In the genomic region with DNA sequence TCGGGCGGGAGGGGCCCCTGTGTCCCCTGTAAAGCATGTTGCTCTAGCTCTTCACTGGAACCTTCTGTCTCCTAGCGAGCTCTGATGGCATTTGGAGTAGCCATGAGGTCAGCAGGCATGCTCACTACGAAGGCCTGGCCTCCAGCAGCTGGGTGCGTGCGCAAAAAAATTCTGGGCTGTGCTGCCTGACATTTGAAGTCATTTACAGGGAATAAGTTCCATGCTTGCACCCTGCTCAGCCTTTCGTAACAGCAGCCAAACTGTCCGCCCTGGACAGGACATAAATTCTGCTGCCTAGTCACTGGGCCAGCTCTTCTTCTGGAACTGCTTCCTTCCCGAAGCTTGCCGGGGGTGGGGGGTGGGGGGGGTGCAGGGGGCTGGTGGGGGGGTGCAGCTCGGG, we compare ENCODE assay signal across 13 mouse cellular contexts. TPM values are rescaled to one million over a fixed set of nuclear protein-coding genes. Genes with fewer than 3 reads are reported as not detected.
DNase-seq lines count a peak whose midpoint lies in the region; ATAC-seq lines count a peak whose summit lies in the region.
"Had no signal": no experiment of that assay in that cellular context is flagged by ENCODE, and none has a peak within 500 bp of the region (broad histone marks: within the 10 kb centered on the region; RNA-seq: fewer than 3 reads in every experiment).

No protein-coding gene starts in this region.

- H3K9me3 ChIP-seq in hindbrain, embryonic 12.5 days (replicated peaks), result no peaks in the 10 kb centered on the region
- no peaks in the 10 kb centered on the region for H3K9me3 ChIP-seq in hindbrain, embryonic 13.5 days
- no peaks in the 10 kb centered on the region for H3K9me3 ChIP-seq in forebrain, embryonic 11.5 days (ENCODE audit: control insufficient read depth, low read length)
- H3K9me3 ChIP-seq: forebrain, embryonic 12.5 days; midbrain, embryonic 15.5 days; stomach, embryonic 15.5 days had no signal

- H3K9ac ChIP-seq in hindbrain, embryonic 12.5 days, result no peak overlapping the region
- no peak overlapping the region for H3K9ac ChIP-seq in hindbrain, embryonic 13.5 days
- no peak overlapping the region for H3K9ac ChIP-seq in forebrain, embryonic 11.5 days (ENCODE audit: low read length)
- H3K9ac ChIP-seq: forebrain, embryonic 12.5 days; midbrain, embryonic 15.5 days; stomach, embryonic 15.5 days had no signal

- no peaks in the 10 kb centered on the region for H3K27me3 ChIP-seq in hindbrain, embryonic 12.5 days
- no peaks in the 10 kb centered on the region for H3K27me3 ChIP-seq in hindbrain, embryonic 13.5 days
- H3K27me3 ChIP-seq in forebrain, embryonic 11.5 days (ENCODE audit: control insufficient read depth, insufficient read depth, low read length), result no peaks in the 10 kb centered on the region
- H3K27me3 ChIP-seq: forebrain, embryonic 12.5 days; midbrain, embryonic 15.5 days; stomach, embryonic 15.5 days had no signal

- H3K4me3 ChIP-seq in hindbrain, embryonic 12.5 days, result no peak overlapping the region
- no peak overlapping the region for H3K4me3 ChIP-seq in hindbrain, embryonic 13.5 days
- H3K4me3 ChIP-seq in forebrain, embryonic 11.5 days (ENCODE audit: low read depth, low read length), result no peak overlapping the region
- H3K4me3 ChIP-seq: forebrain, embryonic 12.5 days; midbrain, embryonic 15.5 days; stomach, embryonic 15.5 days had no signal

- no peaks in the 10 kb centered on the region for H3K36me3 ChIP-seq in hindbrain, embryonic 12.5 days
- no peaks in the 10 kb centered on the region for H3K36me3 ChIP-seq in hindbrain, embryonic 13.5 days
- no peaks in the 10 kb centered on the region for H3K36me3 ChIP-seq in forebrain, embryonic 11.5 days (ENCODE audit: control insufficient read depth, insufficient read depth, low read length)
- H3K36me3 ChIP-seq: forebrain, embryonic 12.5 days; midbrain, embryonic 15.5 days; stomach, embryonic 15.5 days had no signal

- peak; percentile 80 for DNase-seq in adrenal gland, postnatal 14 days
- DNase-seq in kidney, adult 8-10 months, result peak; percentile 26 to 35
- peak; percentile 47 for DNase-seq in lung, postnatal 14 days
- no peak for DNase-seq in right cerebral cortex, postnatal 14 days
- DNase-seq in retina, embryonic 14.5 days (ENCODE audit: low spot score), result no peak
- no peak for DNase-seq in forebrain, embryonic 11.5 days (ENCODE audit: low spot score)
- DNase-seq: cerebellum, adult 9-10 months had no signal

- H3K4me2 ChIP-seq in hindbrain, embryonic 12.5 days (replicated peaks), result no peak overlapping the region
- H3K4me2 ChIP-seq in hindbrain, embryonic 13.5 days, result no peak overlapping the region
- H3K4me2 ChIP-seq in forebrain, embryonic 11.5 days (ENCODE audit: low read depth, low read length, severe bottlenecking), result no peak overlapping the region
- H3K4me2 ChIP-seq: forebrain, embryonic 12.5 days; liver, embryonic 11.5 days; midbrain, embryonic 15.5 days; stomach, embryonic 15.5 days had no signal

- H3K4me1 ChIP-seq in hindbrain, embryonic 12.5 days, result no peaks in the 10 kb centered on the region
- no peaks in the 10 kb centered on the region for H3K4me1 ChIP-seq in hindbrain, embryonic 13.5 days (replicated peaks)
- no peaks in the 10 kb centered on the region for H3K4me1 ChIP-seq in forebrain, embryonic 11.5 days (replicated peaks; ENCODE audit: control insufficient read depth, insufficient read depth, low read length)
- H3K4me1 ChIP-seq: forebrain, embryonic 12.5 days; midbrain, embryonic 15.5 days; stomach, embryonic 15.5 days had no signal

- ATAC-seq in hindbrain, embryonic 12.5 days (ENCODE audit: low FRiP score), result no peak
- no peak for ATAC-seq in hindbrain, embryonic 13.5 days (ENCODE audit: low FRiP score)
- no peak for ATAC-seq in forebrain, embryonic 11.5 days (replicated peaks; ENCODE audit: low FRiP score)
- ATAC-seq: midbrain, embryonic 15.5 days had no signal

- 0 out of 2 replicates have a peak overlapping the region, but pooled peaks have one; percentile 18 for H3K27ac ChIP-seq in hindbrain, embryonic 12.5 days
- no peak overlapping the region for H3K27ac ChIP-seq in hindbrain, embryonic 13.5 days
- H3K27ac ChIP-seq in forebrain, embryonic 11.5 days (ENCODE audit: low read depth, low read length), result no peak overlapping the region
- H3K27ac ChIP-seq: forebrain, embryonic 12.5 days; midbrain, embryonic 15.5 days; stomach, embryonic 15.5 days had no signal

- WGBS in hindbrain, embryonic 12.5 days, result 73% methylated on average over 11 of the region's 11 CpGs
- WGBS in hindbrain, embryonic 13.5 days, result 70% methylated on average over 11 of the region's 11 CpGs
- 69% methylated on average over 11 of the region's 11 CpGs for WGBS in forebrain, embryonic 11.5 days

RNA-seq across cellular contexts. Expression of gene Cdca8, which starts 20.0 kb away (rescaled TPM):
- 130 and 135 TPM in 2 replicates for polyA plus RNA-seq in hindbrain, embryonic 12.5 days (2016; fragmentation: Nextera tagmentation; extraction: Ambion mirVana)
- polyA plus RNA-seq in hindbrain, embryonic 13.5 days (2015; fragmentation: Nextera tagmentation; extraction: Ambion mirVana), result 37.2 and 44.6 TPM in 2 replicates
- total RNA-seq in adrenal gland, postnatal 14 days (2021), result 14.9 and 15.3 TPM in 2 replicates
- 284 and 293 TPM in 2 replicates for polyA plus RNA-seq in forebrain, embryonic 11.5 days (2014; fragmentation: Nextera tagmentation; extraction: Ambion mirVana)

RNA-seq across cellular contexts. Expression of gene 9930104L06Rik, which starts 22.2 kb away (rescaled TPM):
- polyA plus RNA-seq in hindbrain, embryonic 12.5 days (2016; fragmentation: Nextera tagmentation; extraction: Ambion mirVana), result 16.7 and 18.1 TPM in 2 replicates
- polyA plus RNA-seq in hindbrain, embryonic 13.5 days (2015; fragmentation: Nextera tagmentation; extraction: Ambion mirVana), result 13.1 and 15.9 TPM in 2 replicates
- 12.9 and 13.4 TPM in 2 replicates for total RNA-seq in adrenal gland, postnatal 14 days (2021)
- 5.9 and 6.1 TPM in 2 replicates for polyA plus RNA-seq in forebrain, embryonic 11.5 days (2014; fragmentation: Nextera tagmentation; extraction: Ambion mirVana)

RNA-seq across cellular contexts. Expression of gene Rspo1, which starts 27.2 kb away (rescaled TPM):
- 7.0 and 9.1 TPM in 2 replicates for polyA plus RNA-seq in hindbrain, embryonic 12.5 days (2016; fragmentation: Nextera tagmentation; extraction: Ambion mirVana)
- 2.5 and 4.1 TPM in 2 replicates for polyA plus RNA-seq in hindbrain, embryonic 13.5 days (2015; fragmentation: Nextera tagmentation; extraction: Ambion mirVana)
- 4.2 and 5.3 TPM in 2 replicates for total RNA-seq in adrenal gland, postnatal 14 days (2021)
- polyA plus RNA-seq in forebrain, embryonic 11.5 days (2014; fragmentation: Nextera tagmentation; extraction: Ambion mirVana), result 56.2 and 64.8 TPM in 2 replicates

RNA-seq across cellular contexts. Expression of gene Gnl2, which starts 57.3 kb away (rescaled TPM):
- 94.9 and 96.6 TPM in 2 replicates for polyA plus RNA-seq in hindbrain, embryonic 12.5 days (2016; fragmentation: Nextera tagmentation; extraction: Ambion mirVana)
- polyA plus RNA-seq in hindbrain, embryonic 13.5 days (2015; fragmentation: Nextera tagmentation; extraction: Ambion mirVana), result 90.6 and 95.9 TPM in 2 replicates
- total RNA-seq in adrenal gland, postnatal 14 days (2021), result 53.7 and 64.9 TPM in 2 replicates
- 95.5 and 98.5 TPM in 2 replicates for polyA plus RNA-seq in forebrain, embryonic 11.5 days (2014; fragmentation: Nextera tagmentation; extraction: Ambion mirVana)

Comparison
In these comparisons a context has a peak if more than half of its experiments do, and no peak if none do; other contexts are left out.
1. DNase-seq: peak in adrenal gland, postnatal 14 days (single experiment), kidney, adult 8-10 months (2 of 2) and lung, postnatal 14 days (single experiment); none in right cerebral cortex, postnatal 14 days (single experiment), retina, embryonic 14.5 days (single experiment) and forebrain, embryonic 11.5 days (single experiment).